Mouse (Mus musculus) induced T-regulatory cell, adult 2 months (primary cell): ENCODE measurements around the gene Pigb.
"Not testable (repeated sequence)": the region's sequence is repeated elsewhere in the genome, so short reads cannot be mapped to it uniquely, and the experiment has no call there.

Experiments
- DNase-seq: peaks from one replicate; pipeline ENCODE4 v3.0.0-alpha.2; 2012; ENCODE audit warnings: low read depth

The Pigb gene

GRCm38 (mm10) chr9:73040080-73040479 lies at the start of gene Pigb:
Pigb (minus strand) TSS chr9:73040378.
- DNase-seq = no peak

GRCm38 (mm10) chr9:73089222-73089920 lies 49.2 kb upstream of the Pigb start:
- peak; percentile 85 for DNase-seq

GRCm38 (mm10) chr9:73087581-73087980 lies 47.4 kb upstream of the Pigb start:
- DNase-seq = peak; percentile 48

GRCm38 (mm10) chr9:73087121-73087520 lies 46.9 kb upstream of the Pigb start:
- peak; percentile 73 for DNase-seq

- DNase-seq = no peak
These were observed 45.7 kb upstream of the Pigb start for GRCm38 (mm10) chr9:73085845-73086244.

GRCm38 (mm10) chr9:73083956-73084355 lies 43.8 kb upstream of the Pigb start:
- no peak for DNase-seq

- DNase-seq = no peak
These were observed 42.3 kb upstream of the Pigb start for GRCm38 (mm10) chr9:73082291-73083000.

GRCm38 (mm10) chr9:73079801-73080325 lies 39.7 kb upstream of the Pigb start:
- peak; percentile 64 for DNase-seq

GRCm38 (mm10) chr9:73079349-73079748 lies 39.2 kb upstream of the Pigb start:
- not testable (repeated sequence) for DNase-seq

GRCm38 (mm10) chr9:73073169-73073568 lies 33.0 kb upstream of the Pigb start:
- peak; percentile 81 for DNase-seq

- peak; percentile 61 for DNase-seq
These were observed 32.2 kb upstream of the Pigb start for GRCm38 (mm10) chr9:73072426-73072825.

- DNase-seq = peak; percentile 81
These were observed 30.9 kb upstream of the Pigb start for GRCm38 (mm10) chr9:73070971-73071659.

GRCm38 (mm10) chr9:73068688-73069087 lies 28.5 kb upstream of the Pigb start:
- no peak for DNase-seq

GRCm38 (mm10) chr9:73068230-73068679 lies 28.1 kb upstream of the Pigb start:
- DNase-seq = peak; percentile 68

- no peak for DNase-seq
These were observed 26.9 kb upstream of the Pigb start for GRCm38 (mm10) chr9:73067086-73067485.

- DNase-seq = no peak
These were observed 23.6 kb upstream of the Pigb start for GRCm38 (mm10) chr9:73063621-73064290.

- no peak for DNase-seq
These were observed 19.0 kb upstream of the Pigb start for GRCm38 (mm10) chr9:73059224-73059623.

GRCm38 (mm10) chr9:73055441-73055911 lies 15.3 kb upstream of the Pigb start:
- peak; percentile 68 for DNase-seq

- peak; percentile 34 for DNase-seq
These were observed 10.4 kb upstream of the Pigb start for GRCm38 (mm10) chr9:73050606-73051005.

GRCm38 (mm10) chr9:73049833-73050232 lies 9.7 kb upstream of the Pigb start:
- DNase-seq = peak; percentile 22

- no peak for DNase-seq
These were observed 8.7 kb upstream of the Pigb start for GRCm38 (mm10) chr9:73048927-73049326.

GRCm38 (mm10) chr9:73047906-73048305 lies 7.7 kb upstream of the Pigb start:
- peak; percentile 51 for DNase-seq
